Mouse (Mus musculus): ENCODE results near the gene Nr2f2.

DNA sequence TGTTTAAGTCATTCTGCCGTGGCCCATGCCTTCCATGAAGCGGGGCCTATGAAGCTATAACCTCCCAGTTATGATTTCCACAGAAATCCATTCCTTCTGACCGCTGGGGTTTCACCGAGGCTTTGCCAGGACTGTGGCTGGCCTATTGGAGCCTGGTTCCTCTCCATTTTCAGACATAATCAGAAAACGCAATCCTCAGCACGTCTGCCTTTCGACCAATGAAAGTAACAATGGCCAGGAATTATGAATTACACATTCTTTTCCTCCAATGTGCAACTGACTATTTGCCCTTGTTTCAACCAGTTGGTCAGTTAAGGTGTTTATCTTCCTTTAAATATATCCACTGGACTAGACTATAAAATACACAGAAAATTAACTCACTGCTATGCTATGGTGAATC is 31.1 kb downstream of the Nr2f2 start:
- no peak for TF ChIP-seq USF1 (IDR thresholded peaks at IDR 0.05; ENCODE audit: low read depth)
- no peak for TF ChIP-seq CTCF (IDR thresholded peaks at IDR 0.05; ENCODE audit: control insufficient read depth, insufficient read depth, insufficient read length)
- no peak for TF ChIP-seq MYOG (IDR thresholded peaks at IDR 0.05; ENCODE audit: control insufficient read depth, extremely low read depth, insufficient read length)
- no peak for TF ChIP-seq MYOD1 (IDR thresholded peaks at IDR 0.05; ENCODE audit: control insufficient read depth, insufficient read length, low read depth)
- TF ChIP-seq CEBPB (IDR thresholded peaks at IDR 0.05; ENCODE audit: low read depth): no peak
- TF ChIP-seq FOSL1 (IDR thresholded peaks at IDR 0.05; ENCODE audit: insufficient read depth, low read length, poor library complexity, severe bottlenecking): no peak
- no peak for TF ChIP-seq MAX (IDR thresholded peaks at IDR 0.05)

Measured in C2C12 (cell line).